Mouse (Mus musculus): ENCODE measurements around the gene Rbm38. TPM values are rescaled to one million over a fixed set of nuclear protein-coding genes. Genes with fewer than 3 reads are reported as not detected.

Gene Rbm38
- total RNA-seq, 2 experiments from 2014 or later, result 205 to 217 TPM

- peak; percentile 5 for DNase-seq
Observed at GRCm38 (mm10) chr2:173036055-173036454, 15.8 kb downstream of the Rbm38 start.

GRCm38 (mm10) chr2:173036611-173037010 is 16.3 kb downstream of the Rbm38 start:
- no peak for DNase-seq

GRCm38 (mm10) chr2:173037347-173037746 is 17.0 kb downstream of the Rbm38 start:
- no peak for DNase-seq

- no peak for DNase-seq
Observed at GRCm38 (mm10) chr2:173037827-173038607, 17.7 kb downstream of the Rbm38 start.

- DNase-seq, result no peak
Observed at GRCm38 (mm10) chr2:173039041-173039440, 18.7 kb downstream of the Rbm38 start.

GRCm38 (mm10) chr2:173040803-173041202 is 20.5 kb downstream of the Rbm38 start:
- DNase-seq, result no peak

GRCm38 (mm10) chr2:173041242-173041641 is 20.9 kb downstream of the Rbm38 start:
- no peak for DNase-seq

- DNase-seq, result no peak
Observed at GRCm38 (mm10) chr2:173041893-173042292, 21.6 kb downstream of the Rbm38 start.

- DNase-seq, result no peak
Observed at GRCm38 (mm10) chr2:173042504-173043162, 22.3 kb downstream of the Rbm38 start.

- peak; percentile 91 for DNase-seq
Observed at GRCm38 (mm10) chr2:173044198-173044970, 24.1 kb downstream of the Rbm38 start.

- DNase-seq, result peak; percentile 67
Observed at GRCm38 (mm10) chr2:173046582-173047297, 26.4 kb downstream of the Rbm38 start.

GRCm38 (mm10) chr2:173047471-173047870 is 27.2 kb downstream of the Rbm38 start:
- DNase-seq, result no peak

- DNase-seq, result no peak
Observed at GRCm38 (mm10) chr2:173048041-173048745, 27.9 kb downstream of the Rbm38 start.

- no peak for DNase-seq
Observed at GRCm38 (mm10) chr2:173049231-173049630, 28.9 kb downstream of the Rbm38 start.

GRCm38 (mm10) chr2:173049817-173050216 is 29.5 kb downstream of the Rbm38 start:
- DNase-seq, result no peak

GRCm38 (mm10) chr2:173050604-173051382 is 30.5 kb downstream of the Rbm38 start:
- no peak for DNase-seq

GRCm38 (mm10) chr2:173052881-173053280 is 32.6 kb downstream of the Rbm38 start:
- peak; percentile 14 for DNase-seq

GRCm38 (mm10) chr2:173053846-173054245 is 33.5 kb downstream of the Rbm38 start:
- no peak for DNase-seq

GRCm38 (mm10) chr2:173056303-173056881 is 36.1 kb downstream of the Rbm38 start:
- no peak for DNase-seq

- no peak for DNase-seq
Observed at GRCm38 (mm10) chr2:173056882-173057315, 36.6 kb downstream of the Rbm38 start.

Measured in gastrocnemius, postnatal 25 days (tissue).